Mouse (Mus musculus) embryonic facial prominence, embryonic 11.5 days (tissue): ENCODE data around the gene BC017158. TPM values are rescaled to one million over a fixed set of nuclear protein-coding genes. Genes with fewer than 3 reads are reported as not detected.

Experiments used
- ATAC-seq: fragments of 200-750 bp; cut with Nextera tagmentation; replicated peaks from 2 replicates; pipeline ENCODE4 v1.8.0; 2017; ENCODE audit warnings: low read depth; ENCODE audit not compliant: insufficient number of reproducible peaks, low FRiP score, low TSS enrichment
- DNase-seq: peaks from one replicate; pipeline ENCODE4 v3.0.0-alpha.2; 2015; ENCODE audit warnings: low spot score
- H3K27ac ChIP-seq: fragments of 300-500 bp; sonication (generic); replicated peaks from 2 replicates; pipeline ENCODE4 v1.5.1; 2014; ENCODE audit warnings: mild to moderate bottlenecking, low read depth, low read length, control low read depth
- H3K27me3 ChIP-seq: fragments of 300-500 bp; sonication (generic); 2 replicates; pipeline ENCODE4 v1.6.1; 2014; ENCODE audit warnings: mild to moderate bottlenecking, low read length, moderate library complexity, mixed read lengths; ENCODE audit not compliant: control insufficient read depth, insufficient read depth
- H3K36me3 ChIP-seq: fragments of 300-500 bp; sonication (generic); replicated peaks from 2 replicates; pipeline ENCODE4 v1.6.1; 2014; ENCODE audit warnings: low read depth, mild to moderate bottlenecking, low read length, moderate library complexity, mixed read lengths; ENCODE audit not compliant: control insufficient read depth, insufficient read depth
- H3K4me1 ChIP-seq: fragments of 300-500 bp; sonication (generic); 2 replicates; pipeline ENCODE4 v1.6.1; 2014; ENCODE audit warnings: low read length, mixed read lengths; ENCODE audit not compliant: control insufficient read depth, insufficient read depth
- H3K4me2 ChIP-seq: fragments of 300-500 bp; sonication (generic); 2 replicates; pipeline ENCODE4 v1.6.1; 2014; ENCODE audit warnings: low read depth, mild to moderate bottlenecking, control low read depth, low read length, moderate library complexity
- H3K4me3 ChIP-seq: fragments of 300-500 bp; sonication (generic); 2 replicates; pipeline ENCODE4 v1.5.1; 2014; ENCODE audit warnings: low read depth, low read length, control low read depth
- H3K9ac ChIP-seq: fragments of 300-500 bp; sonication (generic); replicated peaks from 2 replicates; pipeline ENCODE4 v1.6.1; 2014; ENCODE audit warnings: mild to moderate bottlenecking, control low read depth, low read length
- H3K9me3 ChIP-seq: fragments of 300-500 bp; sonication (generic); replicated peaks from 2 replicates; pipeline ENCODE4 v1.6.1; 2016; ENCODE audit warnings: mild to moderate bottlenecking, low read length, inconsistent platforms, mixed read lengths; ENCODE audit not compliant: control insufficient read depth
- WGBS: fragments of 180-500 bp; shearing (Covaris S2); extraction: QIAGEN DNeasy Blood & Tissue Kit; methylation state at CpG from one replicate; pipeline ENCODE4 v1.1.7; 2014; 5-methylcytosine and 5-hydroxymethylcytosine counted together
- polyA plus RNA-seq: library from polyadenylated mRNA; unstranded; fragments of >200 nt; fragmentation: Nextera tagmentation; extraction: Ambion mirVana; gene quantifications from 2 replicates; pipeline ENCODE4 v1.2.1, GENCODE M21; 2014

Gene BC017158
- polyA plus RNA-seq, 1 experiment from 2014 or later: 19.4 TPM

DNA sequence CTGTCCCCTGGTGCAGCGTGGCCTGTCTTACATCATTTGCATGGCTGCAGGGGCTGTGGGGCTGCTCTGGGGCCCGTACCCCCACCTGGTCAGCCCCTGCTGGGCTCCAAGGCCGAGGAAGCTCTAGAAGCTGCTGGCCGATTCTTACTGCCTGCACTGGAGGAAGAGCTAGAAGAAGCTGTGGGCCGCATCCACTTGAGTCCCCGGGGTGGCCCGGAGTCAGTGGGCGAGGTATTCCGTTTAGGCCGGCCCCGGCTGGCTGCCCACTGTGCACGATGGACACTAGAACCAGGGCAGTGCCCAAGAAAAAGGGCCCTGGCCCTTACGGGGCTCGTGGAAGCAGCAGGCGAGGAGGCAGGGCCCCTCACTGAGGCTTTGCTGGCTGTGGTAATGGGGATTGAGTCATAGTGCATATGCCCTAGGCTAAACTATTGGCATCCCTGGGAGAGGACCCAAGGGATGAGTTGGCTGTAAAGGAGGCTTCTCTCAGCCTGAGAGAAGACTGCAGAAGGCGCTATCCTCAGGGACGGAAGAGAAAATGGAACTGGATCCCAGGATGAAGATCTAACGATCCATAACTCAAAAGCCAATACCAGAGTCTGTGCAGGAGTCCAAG is 53.5 kb downstream of the BC017158 start:
- no peaks in the 10 kb centered on the region for H3K27me3 ChIP-seq
- ATAC-seq (no peak), DNase-seq (no peak)
- H3K4me3 ChIP-seq: no peak overlapping the region
- WGBS: 85% methylated on average over 18 of the region's 18 CpGs
- no peak overlapping the region for H3K27ac ChIP-seq
- H3K4me2 ChIP-seq: no peak overlapping the region
- H3K9ac ChIP-seq: no peak overlapping the region
- H3K4me1 ChIP-seq: no peaks in the 10 kb centered on the region
- no peaks in the 10 kb centered on the region for H3K9me3 ChIP-seq
- no peaks in the 10 kb centered on the region; the same call in 1 of the 2 replicates for H3K36me3 ChIP-seq

DNA sequence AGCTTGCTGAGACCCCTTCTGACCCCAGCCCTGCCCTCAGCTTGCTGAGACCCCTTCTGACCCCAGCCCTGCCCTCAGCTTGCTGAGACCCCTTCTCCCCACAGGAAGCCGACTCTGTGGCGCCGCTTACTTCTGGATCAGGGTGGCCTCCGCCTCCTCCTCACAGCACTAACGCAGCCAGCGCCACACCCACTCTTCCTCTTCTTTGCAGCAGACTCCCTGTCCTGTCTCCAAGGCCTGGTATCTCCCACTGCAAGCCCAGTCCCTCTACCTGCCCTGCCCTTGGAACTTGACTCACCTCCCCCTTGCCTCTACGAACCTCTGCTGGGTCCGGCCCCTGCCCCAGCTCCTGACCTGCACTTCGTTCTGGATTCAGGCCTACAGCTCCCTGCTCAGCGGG is 54.0 kb downstream of the BC017158 start:
- Histone ChIP-seq H3K27ac (no peak overlapping the region), H3K4me3 (no peak overlapping the region), H3K27me3 (no peaks in the 10 kb centered on the region), H3K4me1 (no peaks in the 10 kb centered on the region), H3K9me3 (no peaks in the 10 kb centered on the region), H3K36me3 (no peaks in the 10 kb centered on the region; the same call in 1 of the 2 replicates), H3K4me2 (no peak overlapping the region), H3K9ac (no peak overlapping the region)
- ATAC-seq (no peak), DNase-seq (no peak)
- WGBS: 35% methylated on average over 10 of the region's 10 CpGs

DNA sequence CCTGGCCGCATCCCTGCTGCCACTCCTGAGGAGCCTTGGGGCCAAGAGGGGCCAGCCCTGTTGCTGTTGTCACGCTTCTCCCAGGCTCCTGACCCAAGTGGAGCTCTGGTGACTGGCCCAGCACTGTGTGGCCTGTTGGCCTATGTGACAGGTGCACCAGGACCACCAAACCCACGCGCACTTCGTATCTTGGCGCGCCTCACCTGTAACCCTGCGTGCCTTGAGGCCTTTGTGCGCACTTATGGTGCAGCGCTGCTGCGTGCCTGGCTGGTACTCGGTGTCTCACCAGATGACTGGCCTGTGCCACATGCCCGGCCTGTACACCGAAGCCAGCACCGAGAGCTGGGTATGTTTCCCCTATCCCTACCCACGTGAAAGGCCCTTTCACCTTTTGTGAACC is 55.6 kb downstream of the BC017158 start:
- H3K9ac ChIP-seq: no peak overlapping the region
- H3K36me3 ChIP-seq: no peaks in the 10 kb centered on the region; the same call in 1 of the 2 replicates
- ATAC-seq (no peak), DNase-seq (no peak)
- no peak overlapping the region for H3K4me2 ChIP-seq
- no peak overlapping the region for H3K27ac ChIP-seq
- H3K4me3 ChIP-seq: no peak overlapping the region
- 94% methylated on average over 16 of the region's 16 CpGs for WGBS
- no peaks in the 10 kb centered on the region for H3K27me3 ChIP-seq
- H3K9me3 ChIP-seq: no peaks in the 10 kb centered on the region
- H3K4me1 ChIP-seq: no peaks in the 10 kb centered on the region

DNA sequence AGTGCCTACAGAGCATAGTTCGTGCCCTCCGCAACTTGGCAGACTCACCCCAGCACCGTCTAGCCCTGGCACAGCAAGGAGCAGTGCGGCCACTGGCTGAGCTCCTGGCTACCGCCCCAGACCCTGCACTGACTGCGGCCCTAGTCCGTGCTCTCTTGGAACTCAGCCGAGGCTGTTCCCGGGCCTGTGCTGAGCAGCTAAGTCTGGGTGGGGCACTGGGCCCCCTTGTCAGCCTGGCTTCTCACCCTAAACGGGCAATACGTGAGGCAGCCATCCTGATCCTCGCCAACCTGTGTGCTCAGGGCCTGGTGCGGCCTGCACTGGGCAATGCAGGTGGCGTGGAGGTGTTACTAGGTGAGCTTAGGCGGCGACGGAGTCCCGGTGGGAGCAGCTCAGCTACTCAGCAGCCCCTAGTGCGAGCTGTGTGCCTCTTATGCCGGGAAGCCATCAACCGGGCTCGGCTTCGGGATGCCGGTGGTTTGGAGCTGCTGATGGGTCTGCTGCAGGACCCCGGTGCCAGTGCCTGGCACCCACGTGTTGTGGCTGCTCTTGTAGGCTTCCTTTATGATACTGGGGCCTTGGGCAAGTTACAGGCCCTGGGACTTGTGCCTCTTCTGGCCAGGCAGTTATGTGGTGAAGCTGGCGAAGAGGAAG is 57.7 kb downstream of the BC017158 start:
- WGBS: 93% methylated on average over 27 of the region's 27 CpGs
- Histone ChIP-seq H3K27ac (no peak overlapping the region), H3K36me3 (no peaks in the 10 kb centered on the region; the same call in 1 of the 2 replicates), H3K27me3 (no peaks in the 10 kb centered on the region), H3K9ac (no peak overlapping the region), H3K4me2 (no peak overlapping the region), H3K9me3 (no peaks in the 10 kb centered on the region), H3K4me3 (no peak overlapping the region), H3K4me1 (no peaks in the 10 kb centered on the region)
- DNase-seq (no peak), ATAC-seq (no peak)

DNA sequence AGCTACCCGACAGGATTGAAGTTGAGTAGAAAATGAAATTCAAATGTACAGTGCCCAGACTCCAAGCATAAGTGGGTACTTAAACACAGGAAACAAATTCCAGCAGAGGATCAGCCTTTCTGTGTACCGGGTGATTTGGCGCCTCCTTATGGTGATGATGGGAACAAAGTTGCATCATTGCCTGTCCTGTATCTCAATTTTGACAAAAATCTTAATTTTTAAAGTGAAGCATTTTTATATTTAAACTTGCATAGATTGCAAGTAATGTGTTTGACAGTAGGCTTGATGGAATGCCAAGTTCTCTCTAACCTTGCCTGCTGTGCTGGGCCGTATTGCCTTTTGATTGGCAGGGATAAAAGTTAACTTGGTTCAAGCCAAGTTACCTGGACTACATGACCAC is 59.0 kb downstream of the BC017158 start:
- DNase-seq (peak; percentile 71), ATAC-seq (no peak)

DNA sequence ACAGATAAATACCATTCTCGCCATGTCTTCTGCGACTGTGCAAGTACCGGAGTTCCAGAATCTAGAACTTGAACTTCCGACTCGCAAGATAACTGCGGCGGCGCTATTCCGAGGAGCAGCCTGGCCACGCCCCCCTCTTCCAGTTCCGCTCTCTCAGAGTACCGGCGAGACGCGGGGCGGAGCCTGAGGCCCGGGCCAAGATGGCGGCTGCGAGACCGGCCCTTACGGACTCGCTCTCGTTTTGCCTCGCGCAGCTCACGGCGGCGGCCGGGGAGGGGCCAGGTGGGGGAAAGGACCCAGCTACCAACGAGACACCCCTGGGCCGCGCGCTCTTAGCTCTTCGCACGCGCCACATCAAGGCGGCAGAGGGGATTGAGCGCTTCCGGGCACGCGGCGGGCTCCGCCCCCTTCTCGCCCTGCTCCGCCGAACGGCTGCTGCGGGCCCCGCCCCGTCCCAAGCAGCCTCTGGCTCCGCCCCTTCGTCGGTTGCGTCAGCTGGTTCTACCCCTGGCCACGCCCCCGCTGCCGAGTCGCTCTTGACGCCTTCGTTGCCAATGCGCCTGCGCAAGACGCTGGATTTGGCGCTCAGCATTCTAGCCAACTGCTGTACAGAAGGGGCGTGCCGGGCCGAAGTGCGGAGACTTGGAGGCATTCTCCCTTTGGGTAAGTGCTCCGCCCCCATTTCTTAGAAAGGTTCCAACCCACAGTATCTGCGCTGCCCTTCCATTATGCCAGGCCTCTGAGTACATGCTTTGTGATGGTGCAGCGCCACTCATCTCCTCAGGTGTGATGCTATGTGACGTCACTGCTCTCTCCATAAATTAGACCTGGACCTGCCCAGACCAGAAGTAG is 59.8 kb downstream of the BC017158 start, which contains the start of gene 9130023H24Rik:
Gene 9130023H24Rik, minus strand, starts transcription at position 105 of the 852 bp plus-strand sequence.
- H3K4me3 ChIP-seq: peak within 1 kb of the TSS; percentile 63
- ATAC-seq (peak; percentile 89), DNase-seq (peak; percentile 100)
- peak within 1 kb of the TSS; percentile 85 for H3K9ac ChIP-seq
- no peaks in the 10 kb centered on the region for H3K36me3 ChIP-seq
- H3K9me3 ChIP-seq: no peaks in the 10 kb centered on the region
- no peaks in the 10 kb centered on the region for H3K4me1 ChIP-seq
- WGBS: under 1% methylated on average over 70 of the region's 72 CpGs
- H3K27me3 ChIP-seq: no peaks in the 10 kb centered on the region
- H3K4me2 ChIP-seq: peak within 1 kb of the TSS; percentile 73
- peak within 1 kb of the TSS; percentile 91 for H3K27ac ChIP-seq

More for the DNA sequence above, 59.0 kb downstream of the BC017158 start:
- Histone ChIP-seq H3K36me3 (no peaks in the 10 kb centered on the region), H3K27me3 (no peaks in the 10 kb centered on the region), H3K9ac (no peak overlapping the region; the same call in 1 of the 2 replicates), H3K9me3 (no peaks in the 10 kb centered on the region), H3K4me3 (peak overlapping the region; percentile 36; the same call in 1 of the 2 replicates), H3K4me1 (no peaks in the 10 kb centered on the region), H3K4me2 (peak overlapping the region; percentile 55; the same call in 1 of the 2 replicates), H3K27ac (0 out of 2 replicates have a peak overlapping the region, but pooled peaks have one; percentile 28)
- WGBS: 23% methylated on average over 4 of the region's 4 CpGs

DNA sequence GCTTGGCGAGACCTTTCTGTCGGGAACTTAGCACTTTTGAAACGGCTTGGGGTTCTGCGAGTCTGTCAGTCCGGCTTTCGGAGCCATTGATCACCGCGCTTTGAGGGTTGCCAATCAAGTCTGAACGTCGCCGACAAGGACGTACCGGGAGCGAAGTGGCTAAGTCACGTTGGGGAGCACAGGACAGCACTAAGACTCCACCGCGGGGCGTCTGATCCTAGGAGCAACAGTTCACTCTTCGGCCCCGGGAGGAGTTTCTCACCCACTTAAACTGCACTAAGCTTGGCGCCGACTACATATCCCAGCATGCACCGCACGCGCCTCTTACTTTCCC is 60.4 kb downstream of the BC017158 start:
- Histone ChIP-seq H3K9ac (peak overlapping the region; percentile 85), H3K4me2 (peak overlapping the region; percentile 73), H3K27ac (peak overlapping the region; percentile 91), H3K4me1 (no peaks in the 10 kb centered on the region), H3K9me3 (no peaks in the 10 kb centered on the region), H3K36me3 (no peaks in the 10 kb centered on the region), H3K4me3 (peak overlapping the region; percentile 63), H3K27me3 (no peaks in the 10 kb centered on the region)
- WGBS: 0% methylated on average over 25 of the region's 25 CpGs
- ATAC-seq (peak; percentile 49; the same call in 1 of the 2 replicates), DNase-seq (no peak)
